Mouse (Mus musculus) neural tube, embryonic 14.5 days (tissue): ENCODE results near the gene Gdpd5. TPM values are rescaled to one million over a fixed set of nuclear protein-coding genes. Genes with fewer than 3 reads are reported as not detected.
"Not testable (repeated sequence)": the region's sequence is repeated elsewhere in the genome, so short reads cannot be mapped to it uniquely, and the experiment has no call there.

Source experiments
- ATAC-seq: fragments of 200-750 bp; cut with Nextera tagmentation; 2 replicates; pipeline ENCODE4 v1.8.0; 2017; ENCODE audit warnings: low read depth, mild to moderate bottlenecking, moderate TSS enrichment, moderate library complexity
- H3K27ac ChIP-seq: fragments of 300-500 bp; sonication (generic); 2 replicates; pipeline ENCODE4 v1.5.1; 2014; ENCODE audit warnings: low read depth, mild to moderate bottlenecking, control low read depth, low read length, moderate library complexity, mixed read lengths
- H3K27me3 ChIP-seq: fragments of 300-500 bp; sonication (generic); 2 replicates; pipeline ENCODE4 v1.6.1; 2014; ENCODE audit warnings: low read length; ENCODE audit not compliant: control insufficient read depth, insufficient read depth
- H3K36me3 ChIP-seq: fragments of 300-500 bp; sonication (generic); 2 replicates; pipeline ENCODE4 v1.6.1; 2014; ENCODE audit warnings: low read length, mixed read lengths; ENCODE audit not compliant: control insufficient read depth, insufficient read depth
- H3K4me1 ChIP-seq: fragments of 300-500 bp; sonication (generic); 2 replicates; pipeline ENCODE4 v1.6.1; 2014; ENCODE audit warnings: low read length; ENCODE audit not compliant: control insufficient read depth, insufficient read depth
- H3K4me2 ChIP-seq: fragments of 300-500 bp; sonication (generic); 2 replicates; pipeline ENCODE4 v1.6.1; 2014; ENCODE audit warnings: mild to moderate bottlenecking, low read depth, low read length, control low read depth
- H3K4me3 ChIP-seq: fragments of 300-500 bp; sonication (generic); 2 replicates; pipeline ENCODE4 v1.5.1; 2014; ENCODE audit warnings: low read depth, low read length, control low read depth, mixed read lengths
- H3K9ac ChIP-seq: fragments of 300-500 bp; sonication (generic); replicated peaks from 2 replicates; pipeline ENCODE4 v1.6.1; 2014; ENCODE audit warnings: low read depth, mild to moderate bottlenecking, control low read depth, low read length, mixed read lengths
- H3K9me3 ChIP-seq: fragments of 300-500 bp; sonication (generic); 2 replicates; pipeline ENCODE4 v1.6.1; 2016; ENCODE audit warnings: low read length; ENCODE audit not compliant: control insufficient read depth
- WGBS: fragments of 180-500 bp; shearing (Covaris S2); extraction: QIAGEN DNeasy Blood & Tissue Kit; methylation state at CpG from one replicate; pipeline ENCODE4 v1.1.7; 2014; 5-methylcytosine and 5-hydroxymethylcytosine counted together
- polyA plus RNA-seq: library from polyadenylated mRNA; unstranded; fragments of >200 nt; fragmentation: Nextera tagmentation; extraction: Ambion mirVana; gene quantifications from 2 replicates; pipeline ENCODE4 v1.2.1, GENCODE M21; 2014

The Gdpd5 gene
- polyA plus RNA-seq, 1 experiment from 2014 or later, result 38.1 TPM

- WGBS, result 13% methylated on average over 8 of the region's 8 CpGs
- Histone ChIP-seq H3K36me3 (no peaks in the 10 kb centered on the region), H3K4me3 (no peak overlapping the region), H3K9me3 (no peaks in the 10 kb centered on the region), H3K4me1 (peaks cover 26% of the 10 kb centered on the region), H3K27me3 (no peaks in the 10 kb centered on the region), H3K27ac (peak overlapping the region; percentile 94), H3K4me2 (peak overlapping the region; percentile 7; the same call in 1 of the 2 replicates), H3K9ac (no peak overlapping the region; the same call in 1 of the 2 replicates)
- ATAC-seq, result no peak
These were observed 20.3 kb upstream of the Gdpd5 start for GRCm38 (mm10) chr7:99360803-99361414.

GRCm38 (mm10) chr7:99362137-99362536 lies 19.1 kb upstream of the Gdpd5 start:
- Histone ChIP-seq H3K4me3 (no peak overlapping the region), H3K4me1 (peaks cover 17% of the 10 kb centered on the region), H3K27me3 (no peaks in the 10 kb centered on the region), H3K27ac (no peak overlapping the region), H3K36me3 (no peaks in the 10 kb centered on the region), H3K9ac (no peak overlapping the region), H3K4me2 (no peak overlapping the region), H3K9me3 (no peaks in the 10 kb centered on the region)
- WGBS, result 90% methylated on average over 2 of the region's 2 CpGs
- ATAC-seq, result no peak

GRCm38 (mm10) chr7:99365069-99365468 lies 16.1 kb upstream of the Gdpd5 start:
- Histone ChIP-seq H3K4me1 (peaks cover 9% of the 10 kb centered on the region), H3K36me3 (no peaks in the 10 kb centered on the region), H3K4me3 (no peak overlapping the region), H3K9ac (no peak overlapping the region), H3K9me3 (no peaks in the 10 kb centered on the region), H3K4me2 (peak overlapping the region; percentile 1; the same call in 1 of the 2 replicates), H3K27ac (no peak overlapping the region), H3K27me3 (no peaks in the 10 kb centered on the region)
- ATAC-seq, result peak; percentile 45
- 0% methylated on average over 5 of the region's 5 CpGs for WGBS

- no peak overlapping the region for H3K4me3 ChIP-seq
- 65% methylated on average over 6 of the region's 6 CpGs for WGBS
- no peaks in the 10 kb centered on the region for H3K4me1 ChIP-seq
- H3K9ac ChIP-seq, result no peak overlapping the region
- no peak for ATAC-seq
- no peak overlapping the region for H3K27ac ChIP-seq
- H3K36me3 ChIP-seq, result no peaks in the 10 kb centered on the region
- no peaks in the 10 kb centered on the region for H3K27me3 ChIP-seq
- H3K4me2 ChIP-seq, result no peak overlapping the region
- H3K9me3 ChIP-seq, result no peaks in the 10 kb centered on the region
These were observed 14.5 kb upstream of the Gdpd5 start for GRCm38 (mm10) chr7:99366716-99367115.

GRCm38 (mm10) chr7:99374325-99374724 lies 6.9 kb upstream of the Gdpd5 start:
- H3K27ac ChIP-seq, H3K4me1 ChIP-seq, ATAC-seq, H3K4me3 ChIP-seq, H3K36me3 ChIP-seq, H3K9ac ChIP-seq, H3K27me3 ChIP-seq, H3K9me3 ChIP-seq, H3K4me2 ChIP-seq: not testable (repeated sequence)
- 63% methylated on average over 3 of the region's 3 CpGs for WGBS

GRCm38 (mm10) chr7:99375455-99375854 lies 5.8 kb upstream of the Gdpd5 start:
- 5% methylated on average over 4 of the region's 4 CpGs for WGBS
- no peak for ATAC-seq

GRCm38 (mm10) chr7:99378870-99379269 lies 2.3 kb upstream of the Gdpd5 start:
- Histone ChIP-seq H3K27me3 (no peaks in the 10 kb centered on the region), H3K9me3 (no peaks in the 10 kb centered on the region), H3K27ac (no peak overlapping the region), H3K4me2 (no peak overlapping the region), H3K4me1 (peaks cover 8% of the 10 kb centered on the region; the same call in 1 of the 2 replicates), H3K4me3 (no peak overlapping the region), H3K9ac (no peak overlapping the region; the same call in 1 of the 2 replicates), H3K36me3 (no peaks in the 10 kb centered on the region)
- ATAC-seq, result no peak
- 31% methylated on average over 8 of the region's 8 CpGs for WGBS

More at GRCm38 (mm10) chr7:99375455-99375854, 5.8 kb upstream of the Gdpd5 start:
- Histone ChIP-seq H3K4me2 (no peak overlapping the region), H3K4me3 (no peak overlapping the region), H3K9me3 (no peaks in the 10 kb centered on the region), H3K4me1 (peaks cover 4% of the 10 kb centered on the region; the same call in 1 of the 2 replicates), H3K27me3 (no peaks in the 10 kb centered on the region), H3K36me3 (no peaks in the 10 kb centered on the region), H3K27ac (no peak overlapping the region), H3K9ac (no peak overlapping the region)

- no peaks in the 10 kb centered on the region for H3K36me3 ChIP-seq
- WGBS, result under 1% methylated on average over 24 of the region's 24 CpGs
- H3K4me2 ChIP-seq, result peak overlapping the region; percentile 75
- no peaks in the 10 kb centered on the region for H3K27me3 ChIP-seq
- H3K9me3 ChIP-seq, result no peaks in the 10 kb centered on the region
- peak overlapping the region; percentile 83 for H3K9ac ChIP-seq
- peak; percentile 70 for ATAC-seq
- H3K4me3 ChIP-seq, result peak overlapping the region; percentile 50
- H3K4me1 ChIP-seq, result peaks cover 21% of the 10 kb centered on the region
- H3K27ac ChIP-seq, result peak overlapping the region; percentile 98
These were observed 562 bp upstream of the Gdpd5 start for GRCm38 (mm10) chr7:99380491-99381213.
